Mouse (Mus musculus) lung, postnatal 0 days (tissue): ENCODE data around the gene Scarf1.

Source experiments
- CTCF ChIP-seq: IDR thresholded peaks from 2 replicates; pipeline ENCODE4 v1.5.1; 2016; ENCODE audit warnings: antibody characterized with exemption, mild to moderate bottlenecking
- EP300 ChIP-seq: IDR thresholded peaks from 2 replicates; pipeline ENCODE4 v1.6.1; 2016; ENCODE audit warnings: antibody characterized with exemption, mild to moderate bottlenecking, control low read depth

- TF ChIP-seq CTCF (no peak), EP300 (peak; percentile 24)
Observed at GRCm38 (mm10) chr11:75563851-75564548, 50.7 kb downstream of the Scarf1 start.
